Mouse (Mus musculus): Measurements from ENCODE around the gene Tecpr1.

The Tecpr1 gene

DNA sequence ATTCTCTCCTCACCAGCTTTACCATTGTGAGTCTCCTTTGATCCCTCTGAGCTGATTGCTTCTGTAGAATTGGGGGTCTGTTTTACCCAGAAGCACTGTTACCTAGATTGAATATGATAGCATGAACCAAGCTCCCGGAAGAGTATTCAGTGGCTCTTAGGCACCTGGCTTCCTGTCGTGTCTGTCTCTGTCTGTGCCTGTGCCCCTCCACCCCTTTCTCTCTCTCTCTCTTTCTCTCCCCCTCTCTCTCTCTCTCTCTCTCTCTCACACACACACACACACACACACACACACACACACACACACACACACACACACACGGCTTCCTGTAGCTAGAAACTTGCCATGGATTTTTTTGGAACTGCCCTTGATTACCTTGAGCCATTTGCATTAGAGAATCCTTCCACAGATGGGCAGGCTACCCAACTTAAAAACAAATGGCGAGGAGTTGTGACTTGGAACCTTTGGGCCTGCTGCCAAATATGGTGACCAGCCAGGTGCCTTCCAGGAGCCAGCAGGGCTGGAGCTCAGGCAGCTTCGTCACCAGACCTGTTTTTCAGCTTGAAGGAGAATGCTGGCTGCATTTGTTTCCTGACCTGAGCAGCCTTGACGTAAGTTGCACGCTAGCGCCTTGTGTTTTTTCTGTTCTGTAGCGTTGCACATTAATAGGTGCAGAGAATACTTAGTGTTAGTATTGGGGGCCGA, 60.5 kb downstream of the Tecpr1 start:
- DNase-seq: peak; percentile 88 to 89

DNA sequence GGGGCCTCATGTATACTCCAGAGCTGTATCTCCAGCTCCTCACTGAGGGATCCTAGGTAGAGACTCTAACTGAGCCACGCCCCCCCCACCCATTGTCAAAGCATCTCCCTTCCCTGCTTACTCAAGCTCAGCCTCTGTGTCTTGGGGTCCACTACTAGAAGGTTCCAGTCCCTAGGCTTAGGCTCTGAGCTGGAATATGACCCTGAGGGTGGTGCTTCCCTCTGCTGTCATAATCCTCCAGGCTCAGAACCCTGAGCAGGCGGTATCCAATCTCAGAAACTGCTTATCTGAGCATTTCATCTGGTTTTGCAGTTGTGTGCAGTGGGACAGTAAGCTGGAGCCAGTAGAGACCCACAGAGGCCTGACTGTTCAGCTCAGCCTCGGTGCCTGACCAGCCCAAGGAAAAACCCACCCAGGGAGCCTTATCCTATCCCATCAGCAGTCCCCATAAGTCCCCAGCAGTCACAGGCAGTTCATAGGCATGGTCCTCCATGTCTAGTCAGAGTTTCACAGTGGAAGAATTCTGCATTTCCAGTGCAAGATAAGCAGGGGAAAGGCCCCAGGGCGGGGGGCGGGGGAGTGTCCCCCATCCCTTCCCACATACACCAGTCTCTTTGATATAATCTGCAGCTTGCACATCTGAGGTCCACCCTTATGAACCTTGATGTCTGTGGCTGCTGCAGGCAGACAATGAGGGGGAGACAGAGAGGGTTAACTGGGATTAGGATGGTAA, 61.2 kb downstream of the Tecpr1 start:
- DNase-seq: no peak

DNA sequence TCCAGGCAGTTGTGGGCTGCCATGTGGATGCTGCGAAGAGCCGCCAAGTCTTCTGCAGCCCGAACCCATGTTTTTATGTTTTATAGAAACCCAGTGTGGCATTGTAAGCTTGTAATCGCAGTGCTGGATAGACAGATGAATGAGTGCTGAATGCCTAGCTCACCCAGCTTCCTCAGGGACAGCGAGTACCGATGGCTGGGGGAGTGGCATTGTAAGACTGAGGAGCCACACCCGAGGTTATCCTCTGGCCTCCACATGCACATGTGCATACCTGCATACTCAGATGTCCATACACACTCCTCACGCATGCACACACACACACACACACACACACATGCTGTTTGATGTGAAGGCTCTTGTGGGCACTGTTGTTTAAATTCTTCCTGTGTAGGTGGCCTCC, 64.3 kb downstream of the Tecpr1 start:
- DNase-seq: no peak

DNA sequence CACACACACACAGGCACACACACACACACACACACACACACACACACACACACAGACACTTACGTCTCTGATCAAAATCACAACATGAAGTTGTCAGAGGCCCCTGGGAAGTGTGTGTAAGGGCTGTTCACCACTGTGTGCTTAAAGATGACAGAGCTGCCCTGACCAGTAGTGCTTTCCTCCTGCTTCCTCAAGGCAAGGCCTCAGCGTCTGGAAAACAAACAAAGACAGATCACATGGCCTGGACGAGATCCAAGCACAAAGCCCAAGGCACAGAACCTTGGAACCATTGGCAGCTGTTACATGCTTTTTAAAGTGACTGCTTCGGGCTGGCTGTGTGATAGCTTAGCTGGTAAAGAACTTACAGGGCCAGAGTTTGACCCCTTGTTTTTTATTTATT, 64.8 kb downstream of the Tecpr1 start:
- DNase-seq: peak; percentile 93 to 96

DNA sequence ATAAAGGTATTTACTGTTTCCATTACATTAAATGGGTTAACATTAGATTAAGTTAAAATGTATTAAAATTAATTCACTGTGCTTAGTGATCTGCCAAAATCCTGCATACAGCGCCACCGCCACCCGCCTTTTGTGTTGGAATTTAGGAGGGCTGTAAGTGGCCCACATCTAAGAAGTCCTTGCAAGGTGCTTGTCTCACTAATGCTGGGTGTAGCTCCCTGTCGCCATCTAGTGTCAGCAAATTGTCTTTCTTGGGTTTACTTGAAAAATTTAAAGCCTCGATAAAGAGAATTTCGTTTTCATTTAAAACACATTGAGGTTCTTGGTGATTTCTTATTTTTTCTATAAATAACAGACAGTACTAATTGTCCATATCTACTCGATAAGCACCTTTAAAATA, 68.9 kb downstream of the Tecpr1 start:
- DNase-seq: peak; percentile 66 to 82

DNA sequence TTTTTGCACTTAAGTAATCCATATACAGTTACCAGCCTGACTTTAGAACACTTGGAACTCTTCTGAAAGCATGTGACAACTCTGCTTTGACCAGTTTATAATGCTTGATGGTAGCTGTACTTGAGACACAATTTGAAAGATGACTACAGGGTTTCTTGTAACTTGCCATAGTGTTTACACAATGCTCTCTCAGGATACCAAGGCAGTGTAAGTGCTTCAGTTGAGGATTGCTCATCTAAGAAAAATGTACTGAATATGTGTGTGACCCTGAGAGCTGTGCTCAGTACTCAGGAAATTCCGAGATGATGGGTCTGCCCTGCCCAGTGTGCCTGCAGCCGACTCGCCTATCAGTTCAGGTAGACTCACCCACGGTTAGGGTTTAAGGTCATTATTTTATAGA, 72.1 kb downstream of the Tecpr1 start:
- DNase-seq: no peak

DNA sequence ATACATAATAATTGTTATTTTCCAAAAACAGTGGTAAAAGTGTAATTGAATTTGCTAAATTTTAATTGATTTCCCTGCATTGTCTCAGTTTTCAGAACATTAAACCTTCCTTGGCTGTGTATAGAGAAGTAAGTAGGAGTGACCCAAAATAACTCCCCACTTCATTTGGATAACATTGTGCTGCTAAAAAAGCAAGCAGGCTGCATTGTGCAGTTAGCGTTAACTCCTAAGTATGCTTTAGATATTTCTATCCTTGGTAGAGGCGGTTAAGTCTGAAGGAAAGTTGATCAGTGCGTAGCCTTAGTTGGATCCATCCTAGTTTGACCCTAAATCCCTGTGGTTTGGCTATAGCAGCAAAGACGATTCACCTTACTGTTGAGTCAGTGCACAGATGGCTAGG, 73.9 kb downstream of the Tecpr1 start:
- DNase-seq: no peak

DNA sequence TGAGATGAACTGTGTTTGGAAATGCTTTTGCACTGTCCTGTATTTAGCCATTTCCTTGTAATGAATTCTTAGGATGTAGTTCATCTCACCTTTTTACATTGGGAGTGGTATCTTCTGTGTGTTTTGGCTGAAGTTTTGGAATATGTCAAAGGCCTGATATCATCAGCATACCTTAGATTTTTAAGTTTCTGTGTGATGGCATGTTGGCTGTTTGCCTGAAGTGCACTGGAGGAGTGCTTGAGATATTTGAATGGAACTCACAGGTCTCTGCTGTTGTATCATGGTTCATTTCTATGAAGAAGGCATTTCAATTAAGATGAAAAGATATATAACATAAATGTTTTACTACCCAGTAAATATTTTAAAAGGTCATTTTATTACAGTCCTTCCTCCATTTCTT, 76.5 kb downstream of the Tecpr1 start:
- no peak for DNase-seq

Measured in kidney, postnatal 36 days (tissue).